Mouse (Mus musculus) cerebellum, adult (tissue): ENCODE measurements around the gene Fhit.
"Not testable (repeated sequence)": the region's sequence is repeated elsewhere in the genome, so short reads cannot be mapped to it uniquely, and the experiment has no call there.

Source experiments
- ATAC-seq: cut with Nextera tagmentation; 2 replicates; pipeline ENCODE4 v1.9.2; 2017; ENCODE audit warnings: mild to moderate bottlenecking, moderate library complexity, mixed read lengths; ENCODE audit not compliant: insufficient number of reproducible peaks, low FRiP score, low TSS enrichment

The Fhit gene

GRCm38 (mm10) chr14:11161751-11162231, at the start of gene Fhit:
Gene Fhit (minus strand): TSS chr14:11162035.
- peak; percentile 93 for ATAC-seq

- no peak for ATAC-seq
Observed at GRCm38 (mm10) chr14:11206786-11207185, 45.0 kb upstream of the Fhit start.

GRCm38 (mm10) chr14:11160806-11161450, 907 bp downstream of the Fhit start:
- ATAC-seq: peak; percentile 92

- no peak for ATAC-seq
Observed at GRCm38 (mm10) chr14:11159641-11160040, 2.2 kb downstream of the Fhit start.

- ATAC-seq: no peak
Observed at GRCm38 (mm10) chr14:11159021-11159420, 2.8 kb downstream of the Fhit start.

GRCm38 (mm10) chr14:11157741-11158140, 4.1 kb downstream of the Fhit start:
- ATAC-seq: no peak

- ATAC-seq: no peak
Observed at GRCm38 (mm10) chr14:11151634-11152321, 10.1 kb downstream of the Fhit start.

GRCm38 (mm10) chr14:11133787-11134735, 27.8 kb downstream of the Fhit start:
- ATAC-seq: no peak

- ATAC-seq: peak; percentile 56
Observed at GRCm38 (mm10) chr14:11132637-11133474, 29.0 kb downstream of the Fhit start.

- ATAC-seq: no peak
Observed at GRCm38 (mm10) chr14:11125096-11125495, 36.7 kb downstream of the Fhit start.

GRCm38 (mm10) chr14:11119076-11119475, 42.8 kb downstream of the Fhit start:
- no peak for ATAC-seq

GRCm38 (mm10) chr14:11085596-11085995, 76.2 kb downstream of the Fhit start:
- no peak for ATAC-seq

- no peak for ATAC-seq
Observed at GRCm38 (mm10) chr14:11083946-11084345, 77.9 kb downstream of the Fhit start.

GRCm38 (mm10) chr14:11083462-11083861, 78.4 kb downstream of the Fhit start:
- no peak for ATAC-seq

- no peak for ATAC-seq
Observed at GRCm38 (mm10) chr14:11063594-11063993, 98.2 kb downstream of the Fhit start.

- ATAC-seq: no peak
Observed at GRCm38 (mm10) chr14:11060221-11060620, 101.6 kb downstream of the Fhit start.

GRCm38 (mm10) chr14:11039503-11040300, 122.1 kb downstream of the Fhit start:
- not testable (repeated sequence) for ATAC-seq

- no peak for ATAC-seq
Observed at GRCm38 (mm10) chr14:11021391-11021790, 140.4 kb downstream of the Fhit start.

GRCm38 (mm10) chr14:10978651-10979050, 183.2 kb downstream of the Fhit start:
- no peak for ATAC-seq
